Mouse (Mus musculus) retina, adult 2 months (tissue): ENCODE results near the gene Gm10228.
"Not testable (repeated sequence)": the region's sequence is repeated elsewhere in the genome, so short reads cannot be mapped to it uniquely, and the experiment has no call there.

Experiments used
- DNase-seq: peaks from one replicate; pipeline ENCODE4 v3.0.0-alpha.2; 2012; ENCODE audit warnings: low read depth, low spot score

Gene Gm10228

DNA sequence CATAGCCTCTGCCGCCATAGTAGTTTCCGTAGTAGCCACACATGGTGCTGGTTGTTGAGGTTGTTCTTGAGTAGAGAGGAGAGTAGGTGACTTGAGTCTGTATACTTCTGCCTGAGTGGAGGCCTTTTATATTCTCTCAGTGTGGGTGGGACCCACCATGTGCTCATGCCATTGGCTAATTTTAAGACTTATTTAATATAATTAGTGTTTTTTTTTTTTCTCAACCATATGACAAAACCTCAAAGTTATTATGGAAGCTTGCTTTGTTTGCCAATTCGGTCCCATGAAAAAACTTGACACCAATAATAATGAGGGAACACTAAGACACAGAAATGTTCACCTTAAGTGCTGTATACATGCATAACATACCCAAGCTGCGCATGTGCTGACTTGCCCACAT is at the start of gene Gm10228:
Gm10228 (minus strand) TSS at position 101 of the 400 bp plus-strand sequence.
- DNase-seq = not testable (repeated sequence)

- DNase-seq = not testable (repeated sequence)
Measured at GRCm38 (mm10) chr16:89071041-89071440, 29.8 kb upstream of the Gm10228 start.

- not testable (repeated sequence) for DNase-seq
Measured at GRCm38 (mm10) chr16:89063902-89064301, 22.6 kb upstream of the Gm10228 start, which contains the start of gene 1110025L11Rik. Gene 1110025L11Rik, minus strand, starts transcription at chr16:89064002.

DNA sequence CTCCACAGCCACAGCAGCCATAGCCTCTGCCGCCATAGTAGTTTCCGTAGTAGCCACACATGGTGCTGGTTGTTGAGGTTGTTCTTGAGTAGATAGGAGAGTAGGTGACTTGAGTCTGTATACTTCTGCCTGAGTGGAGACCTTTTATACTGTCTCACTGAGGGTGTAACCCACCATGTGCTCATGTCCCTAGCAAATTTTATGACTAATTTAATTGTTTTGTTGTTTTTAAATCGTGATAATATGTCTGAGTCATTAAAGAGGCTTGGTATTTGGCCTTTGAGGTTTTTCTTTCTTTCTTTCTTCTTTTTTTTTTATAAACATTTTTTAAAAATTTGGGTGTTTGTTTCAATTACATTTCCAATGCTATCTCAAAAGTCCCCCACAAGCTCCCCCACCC is 6.5 kb upstream of the Gm10228 start, which contains the start of gene Krtap6-5:
Krtap6-5 (minus strand) TSS at position 101 of the 400 bp plus-strand sequence.
- DNase-seq = no peak

GRCm38 (mm10) chr16:89031399-89031798 is 9.9 kb downstream of the Gm10228 start, which contains the start of gene Krtap6-1:
Gene Krtap6-1, plus strand, starts transcription at chr16:89031699.
- DNase-seq = not testable (repeated sequence)

- DNase-seq = not testable (repeated sequence)
Measured at GRCm38 (mm10) chr16:89014984-89015383, 26.3 kb downstream of the Gm10228 start, which contains the start of gene Gm10229. Gene Gm10229, plus strand, starts transcription at chr16:89015284.

DNA sequence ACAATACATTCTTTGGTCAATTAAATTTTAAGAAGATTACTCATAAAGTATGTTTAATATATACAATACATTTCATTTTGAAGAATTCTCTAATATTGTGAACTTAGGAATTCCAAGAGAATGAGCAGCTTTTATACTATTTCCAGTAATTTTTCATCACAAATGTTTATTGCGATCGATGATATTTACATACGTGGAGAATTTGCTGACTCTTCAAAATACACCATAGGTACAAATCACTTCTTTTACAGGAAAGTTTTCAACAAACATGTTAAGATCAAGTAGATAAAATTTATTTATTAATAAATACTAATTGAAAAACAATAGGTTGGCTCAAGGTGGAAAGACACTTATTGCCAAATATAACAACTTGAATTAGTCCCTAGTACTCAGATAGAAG is 27.3 kb downstream of the Gm10228 start:
- DNase-seq = no peak

- DNase-seq = no peak
Measured at GRCm38 (mm10) chr16:89010659-89011058, 30.6 kb downstream of the Gm10228 start, which contains the start of gene Krtap22-2. Gene Krtap22-2, minus strand, starts transcription at chr16:89010759.
